Mouse (Mus musculus): ENCODE measurements around the gene Abhd12.

DNA sequence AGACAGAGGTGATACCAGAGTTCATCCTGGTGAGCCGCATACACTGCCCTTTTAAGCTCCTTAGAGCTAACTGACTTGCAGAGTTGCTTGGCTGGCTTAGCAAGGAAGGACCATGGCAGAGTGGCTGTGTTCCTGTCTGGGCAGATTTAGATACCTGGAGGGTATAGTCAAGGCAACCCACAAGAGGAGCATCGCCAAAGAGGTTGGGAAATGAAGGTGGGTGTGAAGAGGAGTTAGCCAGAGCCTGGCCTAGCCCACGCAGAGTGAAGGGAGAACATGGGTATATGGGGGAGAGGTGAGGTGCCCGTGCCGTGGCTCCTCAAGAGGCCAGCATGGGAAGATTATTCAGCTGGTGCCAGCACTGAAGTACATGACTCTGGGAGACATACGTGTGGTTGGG, 91.7 kb downstream of the Abhd12 start:
- no peak for TF ChIP-seq CTCF (IDR thresholded peaks at IDR 0.05; ENCODE audit: insufficient read depth, low read depth, low read length)
- TF ChIP-seq POLR2A (IDR thresholded peaks at IDR 0.05; ENCODE audit: insufficient read depth, low read depth, low read length) = no peak
